Mouse (Mus musculus): ENCODE measurements at regions not wholly inside any gene's neighbourhood (a gene's known extent, or its start where the extent isn't known, plus 50 kb on each side); places are given as distances from the start of the nearest gene placed in this dataset.

DNA sequence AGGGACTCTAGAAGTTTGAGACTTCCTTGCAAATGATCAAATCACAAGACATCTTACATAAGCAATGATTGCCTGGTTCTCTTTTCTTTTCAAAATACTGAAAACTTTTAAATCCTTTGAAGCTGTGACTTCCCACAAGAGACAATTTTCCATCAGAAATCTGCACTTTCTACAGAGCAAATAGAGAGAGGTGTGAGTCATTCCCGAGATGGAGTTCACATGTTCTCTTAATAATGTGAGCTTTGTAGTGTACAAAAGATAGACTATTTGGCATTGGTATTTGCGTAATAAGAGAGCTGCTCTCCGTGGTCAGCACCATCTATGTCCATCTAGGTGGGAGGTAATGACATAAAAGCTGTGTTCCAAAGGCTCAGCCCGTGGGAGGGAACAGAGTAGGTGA is 84.8 kb upstream of the Bet1 start:
- no peak for TF ChIP-seq CTCF (IDR thresholded peaks at IDR 0.05)
- TF ChIP-seq EP300 (IDR thresholded peaks at IDR 0.05) = no peak

Measured in lung, postnatal 0 days (tissue).